Mouse (Mus musculus): ENCODE measurements at regions not wholly inside any gene's neighbourhood (a gene's known extent, or its start where the extent isn't known, plus 50 kb on each side); places are given as distances from the start of the nearest gene placed in this dataset.

DNA sequence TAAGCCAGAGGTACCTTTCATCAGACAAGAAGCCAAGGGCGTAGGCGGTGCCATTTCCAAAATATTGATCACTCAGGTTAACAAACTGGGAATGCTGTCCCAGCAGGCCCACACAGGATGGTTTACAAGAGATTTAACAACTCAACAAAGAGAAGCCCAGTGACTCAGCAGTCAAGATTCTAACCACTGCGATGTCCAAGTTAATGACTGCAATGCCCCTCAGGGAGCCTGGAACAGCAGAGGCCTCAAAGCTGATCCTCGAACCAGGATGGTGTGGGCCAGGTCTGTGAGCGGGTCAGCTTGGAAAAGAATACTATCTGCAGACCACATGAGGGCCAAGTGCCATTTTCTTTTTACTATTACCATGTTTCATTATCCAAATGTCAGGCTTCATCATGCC, 108.0 kb upstream of the Klf14 start:
- DNase-seq = no peak

DNA sequence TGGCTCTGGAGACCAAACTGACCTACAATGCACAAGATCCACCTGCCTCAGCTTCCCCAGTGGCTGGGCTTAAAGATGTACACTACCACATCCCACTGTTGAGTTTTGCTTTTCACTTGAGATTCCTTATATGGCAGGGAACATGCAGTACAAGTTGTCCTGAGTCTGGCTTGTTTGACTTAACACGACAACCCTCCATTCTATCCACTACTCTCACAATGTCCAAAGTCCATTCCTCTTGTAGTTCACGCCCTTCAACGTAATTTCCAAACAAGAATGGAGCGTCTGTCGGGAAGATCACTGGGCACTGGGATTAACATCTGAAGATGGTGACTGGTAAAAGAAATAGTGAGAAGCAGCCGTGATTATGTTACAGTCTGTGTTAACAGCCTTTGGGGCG, 108.6 kb upstream of the Klf14 start:
- no peak for DNase-seq

DNA sequence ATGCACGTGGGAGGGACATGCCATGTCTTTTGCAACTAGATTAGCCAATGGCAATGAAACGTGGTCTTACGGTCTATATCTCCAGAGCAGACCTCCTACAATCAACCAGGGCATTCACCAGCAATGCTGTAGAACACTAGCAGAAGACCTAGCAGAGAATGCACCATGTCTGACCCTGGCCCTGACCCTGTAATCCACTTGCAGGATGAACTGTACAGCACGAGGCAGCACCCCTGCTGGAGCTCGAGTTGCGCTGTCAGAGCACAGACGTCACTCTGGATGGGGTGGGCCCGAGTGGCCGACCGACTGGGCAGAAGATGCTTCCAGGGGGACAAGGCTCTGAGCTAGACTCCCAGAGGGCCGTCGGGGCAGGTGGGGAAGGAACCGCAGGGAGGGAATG, 110.4 kb upstream of the Klf14 start:
- DNase-seq = no peak

DNA sequence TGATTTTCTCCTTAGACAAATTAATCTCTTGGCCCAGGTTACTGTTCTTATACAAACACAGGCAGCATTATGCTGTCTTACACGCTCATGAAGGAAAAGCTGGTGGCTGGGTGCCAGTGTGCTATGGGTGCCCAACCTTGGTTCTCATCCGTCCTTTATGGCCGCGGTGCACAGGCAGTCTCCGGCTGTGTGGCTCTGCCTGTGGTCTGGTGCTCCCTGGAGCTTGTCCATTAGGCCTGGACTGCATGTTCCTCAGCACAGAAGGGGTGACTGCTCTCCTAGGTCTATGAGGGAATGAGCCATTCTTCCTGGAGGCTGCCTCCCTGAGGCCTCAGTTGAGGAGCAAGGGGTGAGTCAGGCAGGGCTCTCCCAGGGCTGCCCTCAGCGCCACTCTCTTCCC, 111.7 kb upstream of the Klf14 start:
- no peak for DNase-seq

DNA sequence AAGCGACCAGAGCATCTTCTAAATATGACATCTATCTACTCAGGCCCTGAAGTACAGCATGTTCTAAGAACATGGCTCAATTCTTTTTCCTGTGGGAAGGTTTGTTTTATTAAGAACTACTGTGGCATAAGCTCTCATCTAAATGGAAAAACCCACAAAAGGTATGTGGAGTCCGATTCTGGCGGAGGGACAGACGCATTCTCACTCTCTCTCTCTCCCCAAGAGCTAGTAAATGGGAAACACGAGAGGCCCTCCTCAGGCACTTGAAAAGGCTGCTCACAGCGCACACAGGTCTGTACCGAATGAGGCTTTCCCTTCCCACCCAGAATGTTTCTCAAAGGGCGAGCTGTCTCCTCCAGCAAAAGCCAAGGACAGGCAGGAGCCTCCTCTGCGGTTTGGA, 112.1 kb upstream of the Klf14 start:
- DNase-seq = no peak

DNA sequence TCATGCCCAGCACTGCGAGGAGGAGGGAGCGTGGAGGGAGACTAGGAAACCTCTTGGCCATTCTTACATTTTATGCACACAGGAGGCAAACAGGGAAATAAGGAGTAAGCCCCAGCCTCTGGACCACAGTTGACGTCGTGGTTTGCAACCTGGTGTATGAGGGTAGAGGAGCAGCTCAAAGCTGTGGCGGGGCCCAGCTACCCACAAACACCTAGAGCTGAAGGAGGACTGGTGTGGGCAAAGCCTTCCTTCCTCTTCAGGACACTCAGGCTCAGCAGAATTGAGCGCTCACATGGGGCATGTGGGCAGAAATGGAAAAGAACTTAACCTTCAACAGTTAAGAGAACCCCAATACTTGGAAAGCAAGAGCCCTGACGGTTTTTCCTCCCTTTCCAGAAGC, 113.2 kb upstream of the Klf14 start:
- no peak for DNase-seq

DNA sequence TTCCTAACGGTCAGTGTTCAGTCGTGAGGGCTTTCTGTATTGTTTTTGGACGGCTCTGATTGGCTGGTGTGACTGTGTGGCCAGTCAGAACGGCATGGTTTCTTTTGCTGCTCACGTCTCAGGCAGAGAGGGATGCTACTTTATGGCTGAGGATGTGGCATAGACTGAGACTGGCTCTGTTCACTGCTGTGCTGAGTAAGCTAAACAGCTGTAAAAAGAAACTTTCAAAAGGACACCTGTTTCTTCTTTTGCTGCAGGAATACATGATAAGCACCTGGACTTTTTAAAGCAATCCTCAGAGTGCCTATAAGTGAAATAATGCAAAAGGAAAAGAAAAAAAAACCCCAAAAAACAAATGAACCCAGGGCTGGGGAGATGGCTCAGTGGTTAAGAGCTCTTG, 113.7 kb upstream of the Klf14 start:
- DNase-seq = no peak

DNA sequence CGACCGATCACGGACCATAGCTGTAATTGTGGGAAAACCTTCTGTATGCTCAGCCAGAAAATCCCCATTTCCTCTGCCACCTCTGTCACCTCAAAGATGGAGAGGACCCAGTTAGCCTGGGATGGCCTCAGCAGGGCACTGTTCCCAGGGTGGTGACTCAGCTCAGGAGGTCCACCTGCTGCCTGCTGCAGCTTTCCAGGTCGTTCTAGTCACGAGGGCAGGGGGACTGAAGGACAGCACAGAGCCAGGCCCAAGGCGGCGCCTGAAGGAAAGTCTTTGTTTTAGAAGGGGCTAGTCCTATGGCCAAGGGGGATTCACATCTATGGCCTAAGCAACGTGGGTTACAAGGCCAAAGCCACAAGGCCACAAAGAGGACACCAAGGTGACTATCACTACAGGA, 114.5 kb upstream of the Klf14 start:
- no peak for DNase-seq

DNA sequence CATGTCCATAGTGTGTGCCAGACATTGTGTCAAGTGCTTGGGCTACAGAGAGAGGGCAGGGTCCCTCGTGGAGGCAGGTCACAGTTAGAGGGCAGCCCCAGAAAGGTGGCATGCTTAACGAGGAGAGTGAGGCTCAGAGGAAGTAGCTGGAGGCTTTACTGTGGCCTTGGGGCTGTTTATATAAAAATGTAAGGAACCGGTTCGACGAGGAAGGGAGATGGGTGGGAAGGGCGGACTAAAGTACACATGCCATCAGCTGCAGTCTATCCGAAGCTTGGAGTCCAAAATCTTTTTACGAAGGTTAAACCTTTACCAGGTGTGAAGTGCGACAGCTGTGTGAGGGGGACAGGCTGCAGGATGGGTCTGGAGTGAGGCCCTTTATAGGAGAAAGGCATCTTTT, 115.5 kb upstream of the Klf14 start:
- DNase-seq = no peak

DNA sequence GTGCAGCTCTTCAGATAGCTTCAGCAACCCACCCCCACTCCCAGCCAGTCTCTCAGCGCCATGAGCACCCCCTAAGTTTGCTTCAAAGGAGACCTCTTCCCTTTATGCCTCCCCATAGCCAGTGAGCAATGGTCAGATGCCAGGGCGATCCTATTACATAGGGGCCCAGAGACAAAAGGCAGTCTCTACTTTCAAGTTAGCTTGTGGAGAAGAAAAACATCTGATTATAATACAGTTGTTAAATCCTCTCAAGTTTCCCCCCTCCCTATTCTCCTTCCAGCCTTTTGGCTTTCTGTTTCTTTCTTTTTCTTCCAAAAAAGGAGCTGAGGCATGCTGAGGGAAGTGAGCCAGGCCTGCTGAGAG, 116.3 kb upstream of the Klf14 start:
- no peak for DNase-seq

DNA sequence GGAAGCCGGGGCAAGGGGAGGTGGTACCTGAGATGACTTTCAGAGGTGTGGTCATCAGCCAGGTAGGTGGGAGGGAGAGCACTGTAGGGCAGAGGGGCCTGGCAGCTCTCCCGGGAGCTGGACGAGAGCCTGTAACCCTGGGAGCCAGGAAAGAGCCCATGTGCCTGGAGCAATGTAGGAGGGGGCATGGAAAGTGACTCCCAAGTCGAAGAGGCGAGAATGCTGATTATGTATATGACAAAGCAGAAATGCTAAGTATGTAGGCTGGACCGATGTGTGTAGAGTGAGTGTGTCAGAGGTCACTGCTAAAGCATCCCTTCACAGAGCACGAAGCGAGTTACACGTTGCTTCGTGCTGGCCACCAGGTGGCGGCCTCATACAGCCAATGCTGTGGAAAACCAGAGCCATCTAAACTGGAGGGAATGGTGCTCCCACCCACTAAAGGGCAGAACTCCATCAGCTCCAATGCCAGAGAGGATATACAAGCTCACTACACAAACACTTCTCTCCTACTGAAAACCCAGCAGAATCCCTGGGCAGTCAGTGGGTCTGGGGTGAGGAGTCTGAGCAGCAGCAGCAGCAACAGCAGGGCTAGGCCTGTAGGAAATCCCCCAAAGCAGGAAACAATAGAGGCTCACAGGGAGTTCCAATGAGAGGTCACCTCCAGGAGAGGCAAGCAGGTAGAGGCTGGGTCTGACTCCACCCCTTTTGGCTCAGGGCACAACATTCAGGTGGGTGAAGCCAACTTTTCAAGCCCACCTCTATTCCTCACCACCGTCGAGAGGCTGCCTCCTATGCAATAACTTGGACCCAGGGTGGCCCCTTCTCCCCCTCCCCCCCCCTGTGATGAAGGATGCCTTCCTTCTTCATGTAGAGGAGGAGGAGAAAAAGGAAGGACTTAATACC, 116.9 kb upstream of the Klf14 start:
- peak; percentile 71 for DNase-seq

DNA sequence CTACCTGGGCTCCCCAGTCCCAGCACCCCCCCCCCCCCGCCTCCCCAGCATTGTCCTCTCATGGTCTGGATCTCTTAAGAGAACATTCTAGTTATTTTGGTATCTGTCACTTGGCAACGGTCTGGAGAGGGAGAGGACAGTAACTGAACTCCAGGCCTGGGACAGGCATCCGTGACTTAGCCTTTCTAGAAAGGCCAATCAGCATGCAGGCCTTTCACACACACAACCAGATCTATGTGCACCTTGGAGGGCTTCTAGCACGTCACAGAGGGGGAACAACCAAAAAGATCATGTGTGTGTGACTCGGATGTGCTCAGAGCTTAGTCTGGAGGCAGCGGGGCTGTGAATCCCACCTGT, 117.6 kb upstream of the Klf14 start:
- DNase-seq = no peak

DNA sequence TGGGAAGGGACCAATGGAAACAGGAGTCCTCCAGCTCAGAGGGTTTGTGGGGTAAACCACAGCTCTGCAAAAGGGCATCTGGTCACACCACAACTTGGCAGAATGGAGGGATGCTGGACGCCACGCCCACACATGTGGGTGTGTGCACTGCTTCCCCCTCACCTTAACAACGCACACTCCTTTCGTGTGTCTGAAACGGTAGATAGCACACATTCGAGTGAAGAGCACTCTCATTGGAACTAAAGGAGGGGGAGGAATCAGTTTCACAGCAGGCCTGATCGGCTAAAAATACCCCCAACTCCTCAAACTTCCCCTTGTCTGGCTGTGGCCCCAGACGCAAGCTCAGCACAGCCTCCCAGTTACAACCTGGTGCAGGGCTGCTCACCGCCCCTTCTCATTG, 118.3 kb upstream of the Klf14 start:
- DNase-seq = no peak

DNA sequence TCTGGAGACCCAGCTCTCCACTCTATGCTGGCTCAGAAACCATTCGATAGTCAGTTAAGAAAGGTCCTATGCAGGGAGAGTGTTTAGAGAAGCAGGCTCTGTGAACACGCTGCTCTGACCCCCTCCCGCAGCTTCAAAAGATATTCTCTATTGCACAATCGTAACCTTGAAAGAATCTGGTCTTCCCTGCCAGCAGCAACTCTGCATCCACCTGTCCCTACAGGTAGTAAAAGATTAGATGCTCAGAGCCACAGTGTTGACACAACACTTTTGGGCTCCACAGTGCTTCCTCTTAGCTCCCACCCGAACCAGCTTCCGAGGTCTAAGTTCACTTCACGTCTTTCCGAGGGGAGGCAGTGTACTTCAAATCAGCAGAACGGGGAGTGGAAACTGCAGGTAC, 118.9 kb upstream of the Klf14 start:
- DNase-seq = no peak

DNA sequence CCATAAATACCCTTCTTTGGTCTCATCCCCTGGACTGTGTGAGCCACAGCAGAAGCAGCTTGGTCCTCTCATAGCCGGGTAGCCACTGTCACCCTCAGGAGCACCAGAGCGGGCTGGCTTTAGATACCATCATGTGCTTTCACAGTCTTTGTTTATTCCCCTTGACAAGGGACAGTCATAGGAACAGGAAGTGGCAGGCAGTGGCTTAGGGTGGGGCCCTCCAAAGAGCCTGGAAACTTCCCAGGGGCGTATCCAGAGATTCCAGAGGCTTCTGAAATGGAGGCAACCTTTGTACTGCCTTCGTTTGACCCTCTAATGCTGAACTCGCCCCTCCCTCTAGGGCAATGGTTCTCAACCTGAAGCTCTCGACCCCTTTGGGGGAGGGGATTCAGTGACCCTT, 119.5 kb upstream of the Klf14 start:
- no peak for DNase-seq

DNA sequence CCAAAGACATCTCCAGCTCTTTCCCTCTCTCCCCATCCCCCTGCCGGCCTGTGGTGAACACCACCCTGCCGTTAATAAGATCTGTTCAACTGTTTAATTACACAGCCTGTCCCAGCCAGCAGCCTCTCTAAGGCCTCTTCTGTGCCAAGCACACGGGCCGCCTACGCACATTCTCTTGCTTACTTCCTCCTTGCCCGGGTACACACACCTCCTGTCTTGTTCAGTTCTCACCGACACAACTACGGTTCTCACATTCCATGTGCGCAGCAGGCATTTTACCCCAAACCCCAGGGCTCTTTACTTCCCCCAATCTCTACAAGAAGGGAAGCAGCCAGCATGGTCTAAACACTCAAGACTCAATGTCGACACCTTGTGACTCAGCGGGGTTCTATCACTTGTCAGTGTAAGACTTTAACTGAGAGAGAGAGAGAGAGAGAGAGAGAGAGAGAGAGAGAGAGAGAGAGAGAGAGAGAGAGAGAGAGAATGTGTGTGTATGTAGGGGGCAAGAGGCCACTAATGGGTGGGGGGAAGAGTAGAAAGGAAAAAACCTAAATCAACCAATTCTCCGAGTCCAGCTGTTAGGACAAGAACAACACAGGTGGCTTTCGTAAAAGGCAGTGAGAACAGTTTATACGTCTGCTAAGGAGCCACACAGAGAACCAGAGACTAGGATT, 120.8 kb upstream of the Klf14 start:
- peak; percentile 60 for DNase-seq

DNA sequence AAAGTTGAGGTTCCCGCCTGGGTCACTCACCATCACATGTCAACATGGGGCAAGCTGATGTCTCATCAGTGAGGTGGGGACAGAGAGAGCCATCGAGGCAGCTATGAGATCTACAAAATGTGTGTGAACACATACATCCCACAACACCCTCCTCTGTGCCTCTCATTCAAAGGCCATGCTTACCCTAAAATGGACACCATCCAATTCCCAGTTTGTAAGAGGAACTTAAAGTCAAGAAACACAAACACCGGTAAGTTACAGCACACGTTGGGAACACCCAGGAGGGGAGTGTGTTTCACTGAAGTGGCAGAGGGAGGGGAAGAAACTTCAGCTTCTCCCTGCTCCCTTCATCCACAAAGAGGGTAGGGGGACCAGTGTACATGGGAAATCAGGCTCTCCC, 121.4 kb upstream of the Klf14 start:
- no peak for DNase-seq

DNA sequence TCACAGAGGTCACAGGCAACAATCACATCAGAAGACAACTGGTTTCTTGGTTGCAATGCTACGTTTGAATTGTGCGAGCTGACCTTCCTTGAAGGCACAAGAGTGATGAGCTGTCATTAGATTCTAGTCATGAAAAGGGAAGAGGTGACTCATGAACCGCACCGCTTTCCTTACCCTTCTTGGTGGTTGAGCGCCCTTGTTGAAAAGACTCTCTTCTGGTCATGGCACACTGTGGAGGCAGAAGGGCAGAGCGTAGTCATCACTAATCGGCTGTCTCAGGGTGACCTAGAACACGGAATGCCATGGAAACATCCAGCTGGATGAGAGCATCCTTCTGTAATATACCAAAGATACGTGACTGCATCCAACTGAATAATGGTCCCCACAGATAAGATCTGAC, 121.8 kb upstream of the Klf14 start:
- DNase-seq = no peak

DNA sequence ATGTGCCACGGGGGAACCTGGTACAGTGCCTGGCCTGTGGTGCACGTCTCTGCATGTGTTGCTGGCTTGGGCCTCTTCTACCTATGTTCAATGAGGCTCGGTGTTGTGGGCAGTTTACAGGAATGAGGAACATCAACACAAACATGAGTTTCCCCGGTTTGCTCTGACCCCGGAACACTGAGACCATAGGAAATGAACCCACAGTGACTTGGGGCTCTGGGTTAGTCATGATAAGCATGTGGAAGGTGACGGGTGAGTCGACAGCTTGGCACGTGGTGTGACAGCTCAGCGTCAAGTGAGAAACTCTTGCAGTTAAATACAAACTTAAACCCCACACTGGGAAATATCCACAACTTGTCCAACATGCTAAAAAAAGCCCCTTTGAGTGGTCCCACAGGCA, 122.4 kb upstream of the Klf14 start:
- no peak for DNase-seq

DNA sequence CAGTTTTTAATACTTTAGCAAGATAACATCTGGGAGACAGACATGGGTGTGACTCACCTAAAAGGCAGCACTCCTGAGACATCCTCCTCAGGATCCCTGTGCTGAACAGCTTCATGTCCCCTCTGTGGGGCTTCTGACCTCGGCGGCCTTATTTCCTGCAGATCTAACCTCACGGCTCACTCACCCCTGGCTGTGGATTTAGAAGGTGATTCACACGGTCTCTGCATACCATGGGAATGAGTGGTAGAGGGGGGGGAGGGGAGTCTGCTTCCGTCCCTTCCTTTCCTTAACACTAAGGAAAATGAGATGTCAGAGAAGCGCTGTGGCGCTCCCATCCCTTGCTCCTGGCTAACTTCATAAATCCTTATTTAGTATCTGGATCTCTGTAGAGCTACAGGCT, 123.1 kb upstream of the Klf14 start:
- DNase-seq = no peak

DNA sequence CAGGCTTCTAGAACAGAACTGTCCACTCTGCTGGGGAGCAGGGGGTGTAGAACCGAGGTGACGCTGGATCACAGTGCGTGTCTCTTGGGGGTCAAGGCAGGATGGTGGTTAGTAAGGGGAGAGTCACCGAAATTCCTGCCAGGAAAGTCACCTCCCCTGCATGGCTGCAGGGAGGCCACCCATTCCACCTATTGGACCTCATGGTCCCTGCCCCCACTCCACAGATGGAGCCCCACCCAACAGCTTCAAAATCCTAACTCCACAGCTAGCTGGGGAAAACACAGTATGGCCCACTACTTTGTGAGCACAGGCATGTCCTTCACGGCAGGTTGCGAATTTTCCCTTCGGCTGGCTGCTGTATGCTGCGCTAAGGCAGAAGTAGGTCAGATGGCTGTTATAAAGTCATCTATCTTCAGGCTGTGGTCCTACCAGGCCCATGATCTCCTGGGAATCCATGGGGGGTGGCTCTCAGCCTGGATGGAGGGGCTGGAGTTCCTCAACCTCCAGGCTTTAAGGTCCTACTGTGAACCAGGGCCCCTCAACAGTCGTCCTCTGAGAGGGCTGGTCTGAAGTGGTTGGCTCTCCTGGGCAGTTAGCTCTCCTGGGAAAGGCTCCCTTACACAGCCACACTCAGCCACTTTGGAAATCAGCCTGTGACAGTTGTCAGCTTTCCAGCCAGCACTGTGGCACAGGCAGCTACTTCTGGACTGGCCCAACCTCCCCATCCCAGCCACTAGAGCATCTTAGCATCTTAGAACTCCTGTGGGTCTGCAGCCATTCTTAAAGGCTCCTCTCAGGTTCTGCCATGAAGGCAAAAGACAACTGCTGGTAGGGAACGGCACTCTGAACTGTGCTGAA, 124.0 kb upstream of the Klf14 start:
- DNase-seq = peak; percentile 47

DNA sequence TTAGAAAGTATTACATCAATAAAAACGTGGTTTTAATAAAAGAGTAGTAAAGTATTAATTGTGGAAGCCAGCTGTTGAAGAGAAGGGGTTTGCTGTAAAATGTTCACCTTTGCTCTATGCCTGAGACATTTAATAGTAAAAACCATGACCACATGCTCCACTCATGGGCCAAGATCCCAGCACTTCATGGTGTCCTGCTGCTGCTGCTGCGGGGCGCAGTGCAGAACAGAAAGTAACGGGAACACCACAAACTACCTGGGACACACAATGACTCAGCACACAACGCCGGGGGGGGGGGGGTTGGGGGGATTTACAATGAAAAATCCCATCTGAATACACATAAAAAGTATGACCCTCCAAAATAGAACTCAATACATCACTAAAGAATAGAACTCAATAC, 124.8 kb upstream of the Klf14 start:
- no peak for DNase-seq

DNA sequence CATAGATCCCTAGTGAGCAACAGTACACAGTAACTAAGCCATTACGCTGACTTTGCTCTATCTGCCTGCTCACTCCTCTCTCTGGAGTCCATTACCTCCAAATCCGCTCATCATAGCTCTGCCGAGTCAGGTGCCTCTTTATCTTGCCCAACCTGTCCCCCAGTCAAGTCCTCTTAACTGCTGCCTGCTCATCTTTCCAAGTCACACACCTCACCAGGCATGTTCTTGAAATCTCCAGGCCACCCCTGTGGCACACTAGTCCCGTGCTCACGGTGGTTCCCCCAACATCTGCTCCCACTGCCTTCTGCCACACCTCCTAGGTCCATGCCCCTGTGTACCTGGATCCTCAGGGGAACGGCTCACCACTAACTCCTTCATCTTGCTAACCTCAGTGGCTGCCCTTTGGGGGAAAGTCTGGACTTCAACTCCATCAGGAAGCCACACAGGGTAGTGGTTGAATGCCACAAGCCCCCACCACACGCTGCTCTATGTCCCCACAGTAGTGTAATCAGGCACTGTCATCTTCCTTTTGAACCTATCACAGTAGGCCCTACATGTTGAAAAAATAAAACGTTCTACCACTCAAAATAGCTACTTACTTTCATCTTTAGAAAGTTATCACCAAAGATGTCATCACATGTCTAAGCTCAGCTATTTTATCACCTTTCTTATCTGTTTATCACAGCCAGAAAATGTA, 126.3 kb upstream of the Klf14 start:
- DNase-seq = no peak
